Mouse (Mus musculus) E14TG2a.4 (cell line): Measurements from ENCODE around the gene V1ra8.

Source experiments
- CTCF ChIP-seq: conservative IDR thresholded peaks from 2 replicates; pipeline ENCODE4 v1.5.1; 2014; ENCODE audit warnings: low read length
- POU5F1 ChIP-seq: IDR thresholded peaks from 2 replicates; pipeline ENCODE4 v1.6.1; 2014; ENCODE audit warnings: low read length, borderline replicate concordance

- no peak for TF ChIP-seq CTCF
- no peak for TF ChIP-seq POU5F1
Measured at GRCm38 (mm10) chr6:90244019-90244418, 41.4 kb downstream of the V1ra8 start.
